Mouse (Mus musculus) kidney, adult 18-20 months (tissue): Measurements from ENCODE around the gene Rgp1.
"Not testable (repeated sequence)": the region's sequence is repeated elsewhere in the genome, so short reads cannot be mapped to it uniquely, and the experiment has no call there.

Source experiments
- DNase-seq: peaks from one replicate; pipeline ENCODE4 v3.0.0; 2021

The Rgp1 gene

DNA sequence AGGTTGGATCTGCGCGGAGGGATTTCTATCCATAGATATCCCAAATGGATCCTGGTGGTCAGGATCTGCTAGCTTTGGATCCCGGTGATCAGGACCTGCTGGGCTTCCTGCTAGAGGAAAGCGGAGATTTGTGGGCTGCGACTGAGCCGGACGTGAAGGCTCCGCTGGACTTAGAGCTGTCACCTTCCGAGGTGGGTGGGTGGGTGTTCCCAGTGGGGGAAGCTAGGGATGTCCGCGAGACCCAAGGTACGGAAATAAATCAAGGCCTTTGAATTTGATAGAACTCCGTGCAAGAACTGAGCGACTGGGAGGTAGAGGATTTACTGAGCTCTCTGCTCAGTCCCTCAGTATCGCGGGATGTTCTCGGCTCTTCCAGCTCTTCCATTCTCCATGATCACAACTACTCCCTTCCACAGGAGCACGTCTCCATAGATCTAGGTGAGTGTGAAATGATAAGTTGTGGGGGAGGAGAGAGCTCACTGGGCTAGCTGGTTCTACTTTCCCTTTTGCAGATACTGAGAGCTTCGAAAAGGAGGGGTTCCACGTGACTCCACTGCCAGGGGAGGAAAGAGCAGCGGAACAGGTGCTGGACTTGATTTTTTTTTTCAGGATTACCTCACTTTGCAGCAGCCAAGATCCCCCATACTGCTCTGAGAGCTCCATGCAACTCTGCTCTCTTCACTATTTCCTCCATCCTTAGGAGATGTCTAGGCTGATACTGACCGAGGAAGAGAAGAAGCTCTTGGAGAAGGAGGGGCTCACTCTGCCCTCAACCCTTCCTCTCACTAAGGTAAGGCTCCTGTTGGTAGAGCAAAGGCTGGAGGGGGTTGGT is 15.5 kb upstream of the Rgp1 start:
- DNase-seq, result peak; percentile 23

DNA sequence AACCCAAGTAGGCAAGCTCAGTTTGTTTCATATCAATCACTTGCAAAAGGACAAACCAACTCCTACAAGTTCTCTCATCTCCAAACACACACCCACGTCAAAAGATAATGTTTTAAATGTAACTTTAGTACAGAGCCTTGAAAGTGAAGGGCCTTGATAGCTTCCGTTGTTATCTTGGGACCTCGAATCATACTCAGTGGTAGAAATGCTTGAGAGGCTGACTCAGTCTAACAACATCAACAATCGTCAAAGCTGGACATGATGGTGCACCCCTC is 15.0 kb upstream of the Rgp1 start:
- no peak for DNase-seq

DNA sequence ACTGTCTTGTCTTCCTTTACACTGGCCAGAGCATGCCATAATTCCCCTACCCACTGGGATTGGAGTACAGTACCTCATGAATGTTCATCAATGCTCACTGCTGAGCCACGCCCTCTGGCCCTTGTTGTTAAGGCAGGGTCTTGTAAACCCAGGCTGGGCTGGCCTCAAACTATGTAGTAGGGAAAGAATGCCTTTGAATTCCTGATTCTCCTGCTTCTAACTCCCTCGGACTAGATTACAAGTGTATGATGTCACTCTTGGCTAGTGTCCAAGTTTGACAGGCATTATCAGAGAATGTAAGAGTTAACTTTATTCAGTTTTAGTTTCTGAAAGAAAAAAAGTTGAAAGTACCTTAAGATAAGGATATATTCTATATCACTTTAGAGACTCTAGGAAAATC is 14.3 kb upstream of the Rgp1 start:
- no peak for DNase-seq

DNA sequence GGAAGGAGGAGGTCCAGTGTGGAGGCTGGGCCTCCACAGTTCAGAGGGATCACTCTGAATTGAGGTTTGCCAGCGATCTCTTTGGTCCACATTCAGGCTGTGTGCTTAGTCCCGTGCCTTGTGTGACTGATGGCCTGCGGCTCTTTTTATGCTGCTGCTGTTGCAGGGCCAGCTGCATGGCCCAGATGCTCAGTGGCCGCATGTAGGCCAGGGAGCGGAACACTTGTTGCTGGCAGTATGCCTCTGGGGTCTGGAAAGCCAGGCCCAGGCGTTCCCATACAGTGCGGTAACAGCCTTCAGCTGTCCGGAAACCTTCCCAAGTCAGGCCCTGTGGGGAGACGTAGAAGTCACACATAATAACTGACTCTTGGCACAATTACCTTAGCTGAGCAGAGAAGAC is 11.4 kb upstream of the Rgp1 start:
- DNase-seq, result no peak

DNA sequence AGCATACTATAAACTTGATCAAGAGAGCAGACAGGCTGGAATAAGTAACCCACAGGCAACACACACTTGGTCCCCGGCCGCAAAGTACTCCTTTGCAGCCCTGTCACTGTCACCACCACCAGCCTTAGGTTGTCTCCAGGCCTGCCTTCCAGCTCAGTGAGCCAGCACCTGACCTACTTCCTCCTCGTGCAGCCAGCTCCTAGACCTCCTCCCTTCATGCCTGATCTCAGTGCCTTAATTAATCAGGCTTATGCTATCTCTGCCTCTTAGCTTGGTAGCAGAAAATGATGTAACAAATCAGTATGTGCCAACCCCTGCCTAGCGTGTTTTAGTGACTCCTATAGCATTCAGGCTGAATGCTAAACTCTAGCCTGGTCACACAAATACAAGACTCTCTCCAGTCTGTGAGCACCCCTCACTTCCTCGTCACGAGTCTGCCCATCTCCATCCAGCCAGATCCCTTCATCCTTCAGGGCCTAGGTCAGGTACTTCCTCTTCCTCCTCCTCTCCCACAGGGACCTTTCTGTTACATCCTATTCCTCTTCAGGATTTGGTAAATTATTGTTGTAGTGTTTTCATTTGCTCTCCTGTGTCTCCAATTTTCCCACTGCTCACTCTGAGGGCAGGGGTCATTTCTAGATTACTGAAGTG is 7.0 kb upstream of the Rgp1 start:
- no peak for DNase-seq

DNA sequence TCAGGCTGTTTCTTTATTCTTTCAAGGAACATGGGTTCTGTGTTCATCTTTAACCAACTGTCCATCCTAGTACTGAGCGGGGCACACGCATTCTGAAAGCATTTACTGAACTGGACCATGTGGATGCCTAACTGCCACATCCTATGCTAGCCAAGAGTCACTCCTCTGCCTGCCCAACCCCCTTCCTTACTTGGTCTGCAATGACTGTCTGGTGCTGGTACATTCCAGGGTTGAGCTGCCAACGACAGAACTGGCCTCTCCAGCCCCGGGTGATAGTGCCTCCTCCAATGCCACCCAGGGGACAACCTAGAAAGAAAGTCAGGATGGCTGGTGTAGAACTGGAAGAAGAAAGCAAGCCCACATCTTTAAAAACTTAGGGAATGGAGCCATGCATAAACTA is 5.0 kb upstream of the Rgp1 start:
- DNase-seq, result no peak

DNA sequence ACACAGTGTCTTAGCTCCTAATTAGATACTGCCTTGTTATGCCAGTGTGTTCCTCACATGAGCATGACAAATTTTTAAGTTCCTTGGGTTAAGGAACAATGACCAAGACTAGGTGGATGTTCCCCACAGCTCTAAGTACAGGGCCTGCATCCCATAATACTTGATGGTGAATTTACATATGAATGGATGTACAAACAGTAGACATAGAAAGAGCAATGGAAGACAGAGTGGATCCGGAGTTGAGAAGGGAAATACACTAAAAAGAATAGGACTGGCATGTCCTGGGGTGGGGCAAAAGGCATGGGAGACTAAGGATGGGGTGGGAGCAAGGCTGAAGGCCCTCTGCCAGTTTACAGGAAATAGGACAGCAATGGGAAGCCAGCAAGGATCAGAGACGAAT is 3.2 kb upstream of the Rgp1 start:
- no peak for DNase-seq

DNA sequence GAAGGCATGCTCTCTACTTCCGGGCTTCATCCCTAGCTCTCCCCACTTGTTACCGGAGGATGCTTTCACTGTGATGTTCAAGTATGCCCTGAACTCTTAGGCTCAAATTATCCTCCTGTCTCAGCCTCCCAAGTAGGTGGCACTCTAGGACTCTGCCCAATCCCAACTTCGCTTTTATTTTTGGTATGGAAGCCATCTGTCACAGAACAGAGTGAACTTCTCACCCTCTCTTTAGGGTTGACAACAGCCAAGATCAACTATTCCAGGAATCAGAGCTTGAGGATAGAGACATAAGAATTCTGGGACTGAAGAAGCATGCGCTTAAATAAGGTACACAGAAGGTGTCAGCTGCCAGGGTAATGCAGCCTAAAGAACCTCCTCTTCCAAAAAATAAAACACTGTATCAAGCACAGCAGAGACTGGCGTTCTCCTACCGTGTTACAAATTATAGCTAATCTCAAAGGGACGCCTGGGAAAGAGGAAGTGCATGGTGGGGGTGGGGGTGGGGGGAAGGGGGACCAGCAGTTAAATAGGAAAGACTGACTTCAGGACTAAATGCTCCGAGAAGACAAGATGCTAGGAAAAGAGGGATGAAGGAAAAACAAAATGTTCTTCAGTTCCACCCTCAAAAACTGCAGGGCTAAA is 1.2 kb upstream of the Rgp1 start:
- DNase-seq, result no peak

DNA sequence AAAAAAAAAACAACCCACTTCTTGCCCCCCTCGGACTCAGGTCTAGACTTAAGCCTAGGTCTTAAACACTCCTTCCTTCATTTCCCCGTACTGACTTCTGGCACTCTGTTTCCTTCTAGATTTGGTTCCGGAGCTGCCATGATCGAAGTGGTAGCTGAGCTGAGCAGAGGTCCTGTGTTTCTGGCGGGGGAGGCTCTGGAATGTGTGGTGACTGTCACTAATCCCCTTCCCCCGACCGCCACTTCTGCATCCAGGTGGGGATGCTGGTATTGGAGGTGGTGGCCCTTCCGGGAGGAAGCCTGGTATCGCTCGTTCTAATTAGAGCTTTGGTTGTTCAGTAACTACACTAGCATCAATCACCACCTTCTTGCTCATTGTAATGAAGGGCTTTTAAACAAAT is 741 bp downstream of the Rgp1 start:
- no peak for DNase-seq

DNA sequence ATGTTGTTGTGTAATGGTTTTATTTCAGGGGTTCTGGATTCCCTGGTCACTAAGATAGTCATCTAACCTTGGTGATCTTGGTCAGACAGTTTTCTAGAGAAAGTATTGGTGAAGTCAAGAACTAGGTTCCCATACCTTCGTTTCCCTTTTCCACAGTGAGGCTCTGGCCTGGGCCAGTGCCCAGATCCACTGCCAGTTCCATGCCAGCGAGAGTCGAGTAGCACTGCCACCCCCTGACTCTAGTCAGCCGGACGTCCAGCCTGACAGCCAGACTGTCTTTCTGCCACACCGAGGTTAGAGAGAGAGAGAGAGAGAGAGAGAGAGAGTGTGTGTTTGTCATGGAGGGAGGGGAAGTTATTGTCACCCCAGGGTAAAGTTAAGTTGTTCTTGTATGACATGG is 1.2 kb downstream of the Rgp1 start:
- DNase-seq, result no peak

DNA sequence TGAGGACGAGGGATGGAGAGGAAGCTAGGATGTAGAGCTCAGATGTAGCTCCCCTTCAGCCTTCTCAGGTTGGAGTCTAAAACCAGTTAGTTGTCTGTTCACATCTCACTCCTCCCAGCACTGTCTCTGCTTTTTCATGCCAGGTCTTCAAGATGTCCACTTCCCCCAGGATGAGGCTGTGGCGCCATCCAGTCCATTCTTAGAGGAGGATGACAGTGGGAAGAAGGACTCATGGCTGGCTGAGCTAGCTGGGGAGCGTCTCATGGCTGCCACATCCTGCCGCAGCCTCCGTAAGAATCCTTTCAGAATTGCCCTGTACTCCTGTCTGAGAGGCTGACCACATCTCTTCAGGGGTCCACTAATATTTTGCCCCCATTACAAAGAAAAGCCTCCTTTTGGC is 2.2 kb downstream of the Rgp1 start:
- no peak for DNase-seq

DNA sequence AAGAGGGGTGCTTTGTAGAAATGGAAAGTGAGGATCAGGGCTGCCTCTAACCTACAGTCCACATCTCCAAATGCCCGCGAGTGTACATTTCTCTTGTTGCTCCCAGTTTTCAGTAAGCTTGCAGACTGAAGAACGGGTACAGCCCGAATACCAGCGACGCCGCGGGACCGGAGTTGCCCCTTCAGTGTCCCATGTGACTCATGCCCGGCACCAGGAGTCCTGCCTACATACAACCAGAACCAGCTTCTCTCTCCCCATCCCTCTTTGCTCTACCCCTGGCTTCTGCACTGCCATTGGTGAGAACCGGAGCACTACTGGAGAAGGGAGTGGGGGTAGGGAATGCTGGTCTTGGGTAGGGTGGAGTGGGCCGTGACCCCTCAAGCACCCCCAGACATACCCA is 2.9 kb downstream of the Rgp1 start:
- no peak for DNase-seq

DNA sequence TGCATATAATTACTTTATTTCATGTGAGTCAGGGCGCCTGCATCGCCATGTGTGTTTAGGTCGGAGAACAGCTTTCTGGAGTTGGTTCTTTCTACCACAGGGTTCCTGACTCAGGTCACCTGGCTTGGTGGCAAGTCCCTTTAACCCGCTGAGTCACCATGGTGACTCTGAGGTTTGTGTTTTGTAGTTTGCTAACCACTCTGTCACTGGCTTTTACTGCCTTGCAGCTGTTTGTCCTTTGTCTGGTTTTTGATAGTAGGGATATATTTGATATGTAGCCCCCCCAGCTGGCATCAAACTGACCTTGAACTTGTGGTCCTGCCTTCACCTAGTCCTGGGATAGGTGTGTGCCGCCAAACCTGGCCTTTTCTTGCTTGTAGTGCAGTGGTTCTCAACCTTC is 3.7 kb downstream of the Rgp1 start:
- DNase-seq, result no peak

DNA sequence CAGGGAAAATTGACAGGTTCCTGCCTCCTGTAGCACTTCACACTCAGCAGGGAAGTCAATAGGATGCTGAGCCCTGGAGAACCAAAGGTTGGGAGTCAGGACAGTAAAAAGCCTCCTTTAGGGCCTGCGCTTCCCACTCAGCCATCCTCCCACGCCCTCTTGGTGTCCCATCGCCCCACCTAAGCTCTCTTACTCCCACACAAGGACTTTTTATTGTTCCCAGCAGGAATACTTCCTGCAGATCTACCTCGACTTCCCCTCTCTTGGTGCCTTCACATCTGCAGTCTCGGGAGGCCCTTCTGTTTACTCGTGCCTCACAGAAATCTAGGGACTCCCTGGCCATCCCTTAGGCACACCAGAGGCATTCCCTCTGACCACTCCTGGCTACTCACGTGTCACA is 4.9 kb downstream of the Rgp1 start:
- DNase-seq, result no peak

DNA sequence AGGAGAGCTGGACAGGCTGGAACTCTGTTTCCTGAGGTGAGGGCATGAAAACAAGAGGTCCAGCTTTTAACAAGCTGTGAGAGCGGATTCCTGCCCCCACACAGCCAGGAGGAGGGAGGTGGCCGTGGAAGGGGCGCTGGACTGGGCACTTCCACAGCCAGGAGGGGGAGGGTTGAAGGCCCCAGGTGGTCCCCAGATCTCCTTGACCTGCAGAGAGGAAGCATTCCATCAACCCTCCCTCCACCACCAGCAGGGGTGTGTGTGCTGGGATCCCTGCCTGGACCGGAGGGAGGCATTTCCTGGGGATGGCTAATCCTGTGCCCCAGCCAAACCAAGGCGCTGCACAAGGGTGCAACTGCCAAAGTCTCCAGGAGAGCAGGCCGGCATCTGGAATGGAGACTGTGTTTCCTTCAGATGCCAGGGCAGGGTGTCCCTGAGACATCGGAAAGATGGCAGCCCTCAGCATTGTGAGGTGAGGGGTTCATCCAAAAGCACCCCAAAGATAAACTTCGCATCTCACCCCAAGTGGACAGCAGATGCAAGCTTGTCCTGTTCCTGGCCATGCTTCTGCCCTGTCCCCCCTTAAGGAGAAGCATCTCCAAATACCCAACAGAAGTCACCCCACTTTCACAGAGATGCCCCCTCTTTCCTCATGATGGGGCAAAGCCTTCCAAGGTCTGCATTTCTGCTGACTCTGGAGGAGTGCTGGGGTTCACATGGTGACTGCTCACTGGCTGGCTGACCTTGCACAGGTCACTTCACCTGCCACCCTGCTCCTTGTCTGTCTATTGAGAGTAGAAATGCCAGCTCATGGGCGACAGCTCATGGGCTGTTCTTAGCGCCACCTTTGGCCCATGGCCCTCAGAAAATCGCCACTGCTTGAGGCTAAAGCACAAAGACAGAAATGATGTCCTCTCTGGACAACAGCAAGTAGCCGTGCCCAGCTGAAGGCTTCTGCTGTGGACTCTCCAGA is 6.2 kb downstream of the Rgp1 start, which contains the start of gene Msmp:
Gene Msmp (minus strand): TSS at position 51 of the 973 bp plus-strand sequence.
- DNase-seq, result peak; percentile 51

DNA sequence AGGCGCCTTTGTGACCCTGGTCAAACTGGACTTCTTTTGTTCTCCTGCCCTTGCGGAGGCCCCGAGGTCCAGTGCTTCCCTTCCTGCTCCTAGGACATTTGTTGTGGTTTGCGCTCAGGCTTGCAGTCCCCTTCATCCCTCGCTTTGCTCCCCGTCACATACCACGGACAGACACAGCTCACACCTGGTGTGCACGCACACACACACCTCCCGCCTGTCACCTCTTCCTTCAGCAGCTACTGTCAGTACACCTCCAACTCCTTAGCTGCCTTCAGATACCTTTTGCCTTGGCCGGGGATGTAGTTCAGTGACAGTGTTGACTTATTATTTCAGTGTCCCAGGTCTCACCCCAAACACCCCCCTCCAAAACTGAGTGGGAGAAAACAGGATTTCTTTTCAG is 7.2 kb downstream of the Rgp1 start:
- DNase-seq, result no peak

DNA sequence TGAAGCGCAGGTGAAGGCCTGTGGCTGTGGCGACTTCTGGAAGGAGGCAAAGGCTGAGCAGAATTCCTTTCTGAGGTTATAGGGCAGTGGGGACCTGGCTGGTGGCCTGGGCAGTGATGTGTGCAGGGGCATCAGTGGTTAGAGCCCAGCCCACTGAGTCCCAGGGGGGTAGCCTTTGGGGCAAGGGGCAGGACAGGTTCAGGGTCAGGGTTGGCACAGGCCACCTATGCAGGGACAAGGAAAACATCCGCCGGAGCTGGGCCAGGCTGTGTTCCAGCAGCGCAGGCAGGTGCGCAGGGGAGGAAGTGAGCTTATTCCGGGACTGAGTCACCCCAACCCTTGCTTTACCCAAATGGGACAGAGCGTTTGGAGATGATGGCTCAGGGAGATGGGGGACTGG is 7.9 kb downstream of the Rgp1 start:
- peak; percentile 79 for DNase-seq

DNA sequence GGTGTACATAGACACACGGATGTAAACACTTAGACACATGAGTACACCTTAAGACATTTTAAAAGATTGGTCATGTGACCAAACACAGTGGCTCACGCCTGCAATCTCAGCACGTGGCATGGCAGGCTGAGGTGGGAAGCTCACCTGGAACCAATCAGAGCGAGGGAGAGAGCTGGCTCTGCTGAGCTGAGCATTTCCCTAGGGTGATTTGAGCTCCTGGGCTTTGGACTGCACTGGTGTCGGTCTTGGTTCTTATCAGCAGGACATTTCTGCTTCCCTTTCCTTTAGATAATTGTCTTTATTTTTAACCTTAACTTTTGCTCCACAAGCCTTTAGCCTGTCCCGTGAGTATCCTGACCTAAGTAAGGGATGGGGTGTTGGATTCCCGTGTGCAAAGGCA is 9.2 kb downstream of the Rgp1 start:
- no peak for DNase-seq

DNA sequence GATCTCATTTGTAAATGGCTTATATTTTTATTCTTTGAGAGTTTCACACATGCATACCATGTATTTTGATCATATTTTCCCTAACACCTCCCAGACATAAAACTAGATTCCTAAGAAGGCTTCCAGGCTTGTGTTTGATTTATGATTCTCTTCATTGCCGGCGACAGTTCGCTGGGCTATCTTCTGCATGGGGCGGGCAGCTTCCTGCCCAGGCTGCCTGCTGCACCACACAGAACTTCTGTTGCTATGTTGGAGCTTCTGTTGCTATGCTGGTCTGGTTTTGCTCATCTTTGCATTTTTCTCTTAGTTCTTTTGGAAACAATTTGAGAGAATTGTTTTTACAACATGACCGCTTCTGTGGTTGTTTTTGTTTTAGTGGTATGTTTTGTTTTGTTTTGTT is 13.0 kb downstream of the Rgp1 start:
- no peak for DNase-seq

DNA sequence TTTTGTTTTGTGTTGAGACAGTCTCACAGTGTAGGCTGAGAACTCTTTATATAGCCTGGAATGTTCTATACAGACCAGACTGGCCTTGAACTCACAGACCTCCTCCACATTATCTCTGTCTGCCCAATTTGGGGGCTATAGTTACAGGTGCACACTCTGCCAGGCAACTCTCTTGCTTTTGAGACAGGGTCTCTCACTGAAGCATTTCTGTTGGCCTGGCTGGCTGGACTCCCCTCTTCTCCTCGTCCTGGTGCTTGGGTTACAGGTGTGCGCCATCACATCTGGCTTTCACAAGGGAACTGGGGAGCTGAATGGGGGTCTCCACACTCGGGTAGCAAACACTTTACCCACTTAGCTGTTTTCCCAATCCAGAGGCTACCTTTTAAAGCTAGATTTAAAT is 13.4 kb downstream of the Rgp1 start:
- DNase-seq, result no peak

DNA sequence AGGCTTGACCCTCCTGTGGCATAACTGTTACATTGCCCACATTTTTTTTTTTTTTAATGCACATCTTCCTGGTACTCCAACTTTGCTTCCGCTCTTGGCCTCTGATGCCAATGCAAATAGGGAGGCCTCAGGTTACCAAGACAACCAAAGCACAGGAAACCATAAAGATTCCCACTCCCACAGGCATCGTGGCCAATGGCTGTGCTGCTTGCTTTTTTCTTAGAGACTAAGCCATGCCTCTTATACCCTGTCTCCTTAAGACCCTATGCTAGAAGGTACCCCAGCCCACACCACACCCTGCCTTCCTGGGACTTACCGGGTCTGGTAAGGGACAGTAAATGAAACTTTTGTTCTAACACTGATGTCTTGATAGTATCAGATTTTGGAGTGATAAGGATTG is 14.9 kb downstream of the Rgp1 start:
- no peak for DNase-seq

DNA sequence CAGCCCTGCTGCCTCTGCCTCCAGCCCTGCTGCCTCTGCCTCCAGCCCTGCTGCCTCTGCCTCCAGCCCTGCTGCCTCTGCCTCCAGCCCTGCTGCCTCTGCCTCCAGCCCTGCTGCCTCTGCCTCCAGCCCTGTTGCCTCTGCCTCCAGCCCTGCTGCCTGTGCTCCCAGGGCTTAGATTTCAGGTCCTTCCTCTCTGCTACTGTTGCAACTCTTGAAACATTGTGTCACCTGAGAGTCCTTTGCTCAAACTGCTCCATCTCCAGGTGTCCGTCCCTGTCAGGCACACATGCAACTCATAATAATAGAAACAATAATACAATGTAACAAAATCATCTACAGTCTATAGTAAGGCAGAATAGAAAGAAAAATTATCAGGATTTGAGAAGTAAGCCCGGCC is 18.1 kb downstream of the Rgp1 start:
- not testable (repeated sequence) for DNase-seq

DNA sequence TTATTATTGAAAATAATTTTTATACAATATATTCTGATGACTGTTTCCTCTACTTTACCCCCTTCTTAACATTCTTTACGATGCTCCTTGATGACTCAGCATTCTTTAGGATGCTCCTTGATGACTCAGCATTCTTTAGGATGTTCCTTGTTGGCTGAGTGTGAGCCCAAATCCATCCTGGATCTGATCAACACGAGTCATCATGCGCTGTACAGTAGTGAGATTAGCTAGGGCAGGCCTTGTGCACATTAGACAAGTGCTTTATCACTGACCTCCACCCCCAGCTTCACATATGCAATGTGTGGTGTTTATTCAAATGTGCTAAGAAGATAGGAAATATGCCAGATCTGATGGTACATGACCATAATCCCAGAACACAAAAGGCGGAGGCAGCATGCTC is 19.7 kb downstream of the Rgp1 start:
- no peak for DNase-seq
